Mouse (Mus musculus) forebrain, embryonic 15.5 days (tissue): ENCODE data around the gene Endov. TPM values are rescaled to one million over a fixed set of nuclear protein-coding genes. Genes with fewer than 3 reads are reported as not detected.

Experiments used
- ATAC-seq: fragments of 200-750 bp; cut with Nextera tagmentation; replicated peaks from 2 replicates; pipeline ENCODE4 v1.8.0; 2017; ENCODE audit warnings: mild to moderate bottlenecking, moderate TSS enrichment, moderate library complexity
- H3K27ac ChIP-seq: fragments of 300-500 bp; sonication (generic); replicated peaks from 2 replicates; pipeline ENCODE4 v1.5.1; 2015; ENCODE audit warnings: mild to moderate bottlenecking, inconsistent platforms
- H3K27me3 ChIP-seq: fragments of 300-500 bp; sonication (generic); 2 replicates; pipeline ENCODE4 v1.6.1; 2015; ENCODE audit warnings: inconsistent platforms
- H3K36me3 ChIP-seq: fragments of 300-500 bp; sonication (generic); 2 replicates; pipeline ENCODE4 v1.6.1; 2015; ENCODE audit warnings: mild to moderate bottlenecking, inconsistent platforms
- H3K4me1 ChIP-seq: fragments of 300-500 bp; sonication (generic); 2 replicates; pipeline ENCODE4 v1.6.1; 2015; ENCODE audit warnings: inconsistent platforms
- H3K4me2 ChIP-seq: fragments of 300-500 bp; sonication (generic); replicated peaks from 2 replicates; pipeline ENCODE4 v1.6.1; 2015; ENCODE audit warnings: mild to moderate bottlenecking, inconsistent platforms
- H3K4me3 ChIP-seq: fragments of 300-500 bp; sonication (generic); 2 replicates; pipeline ENCODE4 v1.5.1; 2015; ENCODE audit warnings: mild to moderate bottlenecking, inconsistent platforms
- H3K9ac ChIP-seq: fragments of 300-500 bp; sonication (generic); replicated peaks from 2 replicates; pipeline ENCODE4 v1.6.1; 2015; ENCODE audit warnings: mild to moderate bottlenecking, inconsistent platforms
- H3K9me3 ChIP-seq: fragments of 300-500 bp; sonication (generic); 2 replicates; pipeline ENCODE4 v1.6.1; 2016; ENCODE audit warnings: inconsistent platforms
- WGBS: fragments of 180-500 bp; shearing (Covaris S2); methylation state at CpG from one replicate; pipeline ENCODE4 v1.1.7; 2015; ENCODE audit warnings: mixed read lengths; 5-methylcytosine and 5-hydroxymethylcytosine counted together
- polyA plus RNA-seq: library from polyadenylated mRNA; unstranded; fragments of >200 nt; fragmentation: Nextera tagmentation; extraction: Ambion mirVana; gene quantifications from 2 replicates; pipeline ENCODE4 v1.2.1, GENCODE M21; 2015

The Endov gene
- polyA plus RNA-seq, 1 experiment from 2014 or later: 18.5 TPM

GRCm38 (mm10) chr11:119548741-119549370 is 57.7 kb downstream of the Endov start:
- Histone ChIP-seq H3K4me3 (peak overlapping the region; percentile 54), H3K9ac (peak overlapping the region; percentile 66), H3K36me3 (no peaks in the 10 kb centered on the region), H3K27ac (no peak overlapping the region), H3K27me3 (peaks cover 29% of the 10 kb centered on the region), H3K4me1 (peaks cover 82% of the 10 kb centered on the region), H3K4me2 (peak overlapping the region; percentile 83), H3K9me3 (no peaks in the 10 kb centered on the region)
- under 1% methylated on average over 36 of the region's 37 CpGs for WGBS
- no peak for ATAC-seq

- Histone ChIP-seq H3K4me3 (peak overlapping the region; percentile 54), H3K36me3 (no peaks in the 10 kb centered on the region), H3K4me2 (peak overlapping the region; percentile 83), H3K9me3 (no peaks in the 10 kb centered on the region), H3K27ac (no peak overlapping the region), H3K4me1 (peaks cover 78% of the 10 kb centered on the region), H3K9ac (peak overlapping the region; percentile 66), H3K27me3 (peaks cover 29% of the 10 kb centered on the region)
- no peak for ATAC-seq
- under 1% methylated on average over 43 of the region's 43 CpGs for WGBS
Measured at GRCm38 (mm10) chr11:119549371-119549811, 58.2 kb downstream of the Endov start.

- Histone ChIP-seq H3K36me3 (no peaks in the 10 kb centered on the region), H3K9ac (no peak overlapping the region), H3K9me3 (no peaks in the 10 kb centered on the region), H3K4me1 (peaks cover 65% of the 10 kb centered on the region), H3K4me2 (no peak overlapping the region), H3K27me3 (peaks cover 29% of the 10 kb centered on the region), H3K27ac (peak overlapping the region; percentile 42), H3K4me3 (no peak overlapping the region)
- ATAC-seq: peak; percentile 46
- WGBS: 26% methylated on average over 10 of the region's 10 CpGs
Measured at GRCm38 (mm10) chr11:119550546-119551335, 59.6 kb downstream of the Endov start.

DNA sequence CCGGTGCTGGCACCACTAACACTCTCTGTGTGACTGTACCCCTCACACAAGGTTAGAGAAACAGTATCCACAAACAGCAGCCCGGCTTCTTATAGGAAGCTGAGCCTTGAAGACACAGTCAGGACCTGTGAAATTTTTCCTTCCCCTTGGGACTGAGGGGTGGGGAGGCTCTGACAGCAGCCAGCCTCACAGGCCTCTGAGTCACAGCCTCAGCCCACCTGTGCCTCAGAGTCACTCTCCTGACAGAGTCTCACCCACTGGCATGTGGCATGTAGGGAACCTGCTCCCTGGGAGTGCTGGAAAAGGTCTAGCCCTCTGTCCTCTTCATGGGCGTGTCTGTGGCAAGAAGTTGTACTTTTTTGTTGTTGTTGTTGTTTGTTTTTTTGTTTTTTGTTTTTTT is 60.3 kb downstream of the Endov start:
- peak overlapping the region; percentile 42 for H3K27ac ChIP-seq
- no peak overlapping the region for H3K4me3 ChIP-seq
- H3K4me2 ChIP-seq: no peak overlapping the region
- H3K27me3 ChIP-seq: peaks cover 29% of the 10 kb centered on the region
- H3K4me1 ChIP-seq: peaks cover 57% of the 10 kb centered on the region
- H3K36me3 ChIP-seq: no peaks in the 10 kb centered on the region
- no peak for ATAC-seq
- no peak overlapping the region for H3K9ac ChIP-seq
- H3K9me3 ChIP-seq: no peaks in the 10 kb centered on the region
- WGBS: 39% methylated on average over 3 of the region's 3 CpGs

GRCm38 (mm10) chr11:119552301-119552700 is 61.2 kb downstream of the Endov start:
- Histone ChIP-seq H3K36me3 (no peaks in the 10 kb centered on the region), H3K4me2 (no peak overlapping the region), H3K27me3 (peaks cover 22% of the 10 kb centered on the region), H3K27ac (no peak overlapping the region), H3K9ac (no peak overlapping the region), H3K4me1 (peaks cover 49% of the 10 kb centered on the region), H3K4me3 (no peak overlapping the region), H3K9me3 (no peaks in the 10 kb centered on the region)
- no peak for ATAC-seq
- 59% methylated on average over 1 of the region's 1 CpGs for WGBS

DNA sequence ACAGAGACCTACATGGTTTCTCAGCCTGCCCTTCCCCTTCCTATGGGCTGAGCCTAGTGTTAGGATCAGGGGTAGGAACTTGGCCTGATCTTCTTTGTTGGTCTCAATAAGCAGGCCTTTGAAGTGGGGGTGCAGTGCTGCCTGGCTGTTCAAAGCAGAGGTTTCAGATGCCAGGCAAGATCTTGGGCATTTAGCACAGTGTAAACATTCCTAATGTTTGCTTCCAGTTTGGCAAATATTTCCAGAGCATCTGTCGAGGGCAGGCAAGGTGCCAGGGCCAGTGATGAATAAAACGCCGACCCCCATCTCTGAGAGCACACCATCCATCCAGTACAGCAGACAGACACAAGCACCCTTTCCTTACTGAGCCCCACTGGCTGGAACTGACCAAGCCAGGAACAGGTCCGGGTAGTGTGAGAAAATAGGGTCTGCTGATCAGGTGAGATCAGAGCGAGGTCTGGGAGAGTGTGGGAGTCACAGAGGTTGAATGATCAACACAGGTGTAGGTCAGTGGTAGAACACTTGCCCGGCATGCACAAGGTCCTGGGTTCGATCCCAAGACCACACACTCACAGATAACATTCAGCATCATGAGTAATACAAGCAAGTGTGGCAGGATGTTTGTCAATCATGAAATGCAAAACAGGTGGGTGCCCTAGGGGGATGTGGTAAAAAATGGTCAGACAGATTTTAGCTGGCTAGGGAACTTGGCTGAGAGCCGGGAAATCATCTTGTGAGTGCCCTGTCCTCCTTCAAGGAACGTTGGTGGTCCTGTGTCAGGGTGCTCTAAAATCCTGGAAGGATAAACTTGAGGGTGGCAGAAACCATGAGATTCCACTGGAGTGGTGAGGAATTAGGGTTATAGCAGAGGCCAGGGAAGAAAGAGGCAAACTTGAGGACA is 62.0 kb downstream of the Endov start:
- Histone ChIP-seq H3K4me2 (no peak overlapping the region), H3K36me3 (no peaks in the 10 kb centered on the region), H3K27ac (no peak overlapping the region), H3K27me3 (peaks cover 22% of the 10 kb centered on the region), H3K4me3 (no peak overlapping the region), H3K4me1 (peaks cover 51% of the 10 kb centered on the region), H3K9ac (no peak overlapping the region), H3K9me3 (no peaks in the 10 kb centered on the region)
- no peak for ATAC-seq
- WGBS: 57% methylated on average over 9 of the region's 9 CpGs

DNA sequence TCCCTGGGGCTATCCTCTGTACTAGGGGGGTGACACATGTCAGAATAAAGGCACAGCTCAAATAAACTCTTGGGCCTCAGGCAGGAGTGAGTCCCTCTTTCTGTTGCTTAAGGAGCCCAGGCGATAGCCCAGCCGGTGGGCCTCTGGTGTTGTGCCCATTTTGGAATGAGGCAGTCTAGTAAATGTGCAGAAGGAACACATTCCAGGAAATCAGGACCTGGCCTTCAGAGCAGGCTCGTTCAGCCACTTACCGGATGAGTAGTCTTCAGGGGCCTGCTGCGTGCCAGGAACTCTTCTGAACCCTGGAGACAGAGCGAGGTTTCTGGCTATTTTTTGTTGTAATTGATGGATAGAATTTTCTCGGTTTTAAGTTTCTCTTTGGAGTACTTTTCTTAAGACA is 63.6 kb downstream of the Endov start:
- no peak overlapping the region for H3K9ac ChIP-seq
- H3K4me3 ChIP-seq: no peak overlapping the region
- no peaks in the 10 kb centered on the region for H3K9me3 ChIP-seq
- no peak overlapping the region for H3K27ac ChIP-seq
- H3K27me3 ChIP-seq: peaks cover 7% of the 10 kb centered on the region; the same call in 1 of the 2 replicates
- H3K36me3 ChIP-seq: no peaks in the 10 kb centered on the region
- no peak for ATAC-seq
- H3K4me1 ChIP-seq: peaks cover 51% of the 10 kb centered on the region
- WGBS: 79% methylated on average over 7 of the region's 7 CpGs
- no peak overlapping the region for H3K4me2 ChIP-seq

- Histone ChIP-seq H3K9me3 (no peaks in the 10 kb centered on the region), H3K4me3 (no peak overlapping the region), H3K4me2 (no peak overlapping the region), H3K27me3 (peaks cover 5% of the 10 kb centered on the region; the same call in 1 of the 2 replicates), H3K36me3 (no peaks in the 10 kb centered on the region), H3K4me1 (peaks cover 49% of the 10 kb centered on the region), H3K27ac (no peak overlapping the region), H3K9ac (no peak overlapping the region)
- ATAC-seq: no peak
- 89% methylated on average over 7 of the region's 7 CpGs for WGBS
Measured at GRCm38 (mm10) chr11:119555170-119555569, 64.0 kb downstream of the Endov start.

GRCm38 (mm10) chr11:119557940-119558869 is 67.1 kb downstream of the Endov start:
- H3K4me3 ChIP-seq: no peak overlapping the region
- H3K27ac ChIP-seq: peak overlapping the region; percentile 67
- 0 out of 2 replicates have a peak overlapping the region, but pooled peaks have one; percentile 14 for H3K9ac ChIP-seq
- no peaks in the 10 kb centered on the region for H3K27me3 ChIP-seq
- H3K4me2 ChIP-seq: 0 out of 2 replicates have a peak overlapping the region, but pooled peaks have one; percentile 20
- 12% methylated on average over 17 of the region's 17 CpGs for WGBS
- peak; percentile 57 for ATAC-seq
- H3K36me3 ChIP-seq: no peaks in the 10 kb centered on the region
- peaks cover 23% of the 10 kb centered on the region for H3K4me1 ChIP-seq
- no peaks in the 10 kb centered on the region for H3K9me3 ChIP-seq

GRCm38 (mm10) chr11:119558870-119559610 is 67.9 kb downstream of the Endov start:
- no peak overlapping the region for H3K4me3 ChIP-seq
- peak overlapping the region; percentile 67; the same call in 1 of the 2 replicates for H3K27ac ChIP-seq
- H3K9me3 ChIP-seq: no peaks in the 10 kb centered on the region
- ATAC-seq: peak; percentile 61; the same call in 1 of the 2 replicates
- 0 out of 2 replicates have a peak overlapping the region, but pooled peaks have one; percentile 13 for H3K9ac ChIP-seq
- H3K4me1 ChIP-seq: peaks cover 23% of the 10 kb centered on the region
- no peaks in the 10 kb centered on the region for H3K36me3 ChIP-seq
- H3K27me3 ChIP-seq: no peaks in the 10 kb centered on the region
- 0 out of 2 replicates have a peak overlapping the region, but pooled peaks have one; percentile 20 for H3K4me2 ChIP-seq
- 3% methylated on average over 9 of the region's 9 CpGs for whole genome bisulfite sequencing
